Mouse (Mus musculus): Measurements from ENCODE around the gene Iqce. TPM values are rescaled to one million over a fixed set of nuclear protein-coding genes. Genes with fewer than 3 reads are reported as not detected.

Gene Iqce
- polyA plus RNA-seq, 1 experiment: 30.0 TPM

- TF ChIP-seq POLR2A (IDR thresholded peaks at IDR 0.05; ENCODE audit: control insufficient read depth, extremely low read depth, insufficient read depth, low read length, poor library complexity): no peak
- TF ChIP-seq CTCF (IDR thresholded peaks at IDR 0.05; ENCODE audit: borderline replicate concordance, control insufficient read depth, extremely low read depth, insufficient read depth, low read length, poor library complexity): no peak
- DNase-seq: no peak
- 95% methylated on average over 10 of the region's 10 CpGs for WGBS
- Histone ChIP-seq H3K27me3 (ENCODE audit: control insufficient read depth, insufficient read depth, low read length) (no peaks in the 10 kb centered on the region), H3K4me1 (replicated peaks; ENCODE audit: control insufficient read depth, insufficient read depth, low read length) (peaks cover 19% of the 10 kb centered on the region), H3K36me3 (ENCODE audit: control insufficient read depth, insufficient read depth, low read length) (0 out of 2 replicates have a peak, but pooled peaks cover 5% of the 10 kb centered on the region), H3K27ac (ENCODE audit: control insufficient read depth, insufficient read depth, low read length) (no peak overlapping the region), H3K4me3 (ENCODE audit: control insufficient read depth, insufficient read depth, low read length) (no peak overlapping the region)
Observed at GRCm38 (mm10) chr5:140621517-140621916, 80.7 kb downstream of the Iqce start.

GRCm38 (mm10) chr5:140621092-140621491 is 81.1 kb downstream of the Iqce start:
- DNase-seq: no peak
- WGBS: 93% methylated on average over 9 of the region's 9 CpGs
- 0 out of 2 replicates have a peak, but pooled peaks cover 5% of the 10 kb centered on the region for H3K36me3 ChIP-seq (ENCODE audit: control insufficient read depth, insufficient read depth, low read length)
- TF ChIP-seq CTCF (IDR thresholded peaks at IDR 0.05; ENCODE audit: borderline replicate concordance, control insufficient read depth, extremely low read depth, insufficient read depth, low read length, poor library complexity): no peak
- no peak for TF ChIP-seq POLR2A (IDR thresholded peaks at IDR 0.05; ENCODE audit: control insufficient read depth, extremely low read depth, insufficient read depth, low read length, poor library complexity)
- no peaks in the 10 kb centered on the region for H3K27me3 ChIP-seq (ENCODE audit: control insufficient read depth, insufficient read depth, low read length)
- no peak overlapping the region for H3K4me3 ChIP-seq (ENCODE audit: control insufficient read depth, insufficient read depth, low read length)
- no peak overlapping the region for H3K27ac ChIP-seq (ENCODE audit: control insufficient read depth, insufficient read depth, low read length)
- H3K4me1 ChIP-seq (replicated peaks; ENCODE audit: control insufficient read depth, insufficient read depth, low read length): peaks cover 23% of the 10 kb centered on the region

- no peaks in the 10 kb centered on the region for H3K27me3 ChIP-seq (ENCODE audit: control insufficient read depth, insufficient read depth, low read length)
- WGBS: 64% methylated on average over 7 of the region's 7 CpGs
Observed at GRCm38 (mm10) chr5:140619895-140620736, 82.1 kb downstream of the Iqce start.

GRCm38 (mm10) chr5:140619151-140619771 is 82.9 kb downstream of the Iqce start:
- no peak for TF ChIP-seq POLR2A (IDR thresholded peaks at IDR 0.05; ENCODE audit: control insufficient read depth, extremely low read depth, insufficient read depth, low read length, poor library complexity)
- TF ChIP-seq CTCF (IDR thresholded peaks at IDR 0.05; ENCODE audit: borderline replicate concordance, control insufficient read depth, extremely low read depth, insufficient read depth, low read length, poor library complexity): peak; percentile 85
- no peaks in the 10 kb centered on the region for H3K27me3 ChIP-seq (ENCODE audit: control insufficient read depth, insufficient read depth, low read length)
- 0 out of 2 replicates have a peak, but pooled peaks cover 2% of the 10 kb centered on the region for H3K36me3 ChIP-seq (ENCODE audit: control insufficient read depth, insufficient read depth, low read length)
- DNase-seq: peak; percentile 85
- peaks cover 29% of the 10 kb centered on the region for H3K4me1 ChIP-seq (replicated peaks; ENCODE audit: control insufficient read depth, insufficient read depth, low read length)
- no peak overlapping the region for H3K27ac ChIP-seq (ENCODE audit: control insufficient read depth, insufficient read depth, low read length)
- 16% methylated on average over 6 of the region's 6 CpGs for WGBS
- no peak overlapping the region for H3K4me3 ChIP-seq (ENCODE audit: control insufficient read depth, insufficient read depth, low read length)

More at GRCm38 (mm10) chr5:140619895-140620736, 82.1 kb downstream of the Iqce start:
- no peak for DNase-seq
- TF ChIP-seq POLR2A (IDR thresholded peaks at IDR 0.05; ENCODE audit: control insufficient read depth, extremely low read depth, insufficient read depth, low read length, poor library complexity) (no peak), CTCF (IDR thresholded peaks at IDR 0.05; ENCODE audit: borderline replicate concordance, control insufficient read depth, extremely low read depth, insufficient read depth, low read length, poor library complexity) (no peak)
- Histone ChIP-seq H3K27ac (ENCODE audit: control insufficient read depth, insufficient read depth, low read length) (no peak overlapping the region), H3K36me3 (ENCODE audit: control insufficient read depth, insufficient read depth, low read length) (0 out of 2 replicates have a peak, but pooled peaks cover 5% of the 10 kb centered on the region), H3K4me1 (replicated peaks; ENCODE audit: control insufficient read depth, insufficient read depth, low read length) (peaks cover 29% of the 10 kb centered on the region), H3K4me3 (ENCODE audit: control insufficient read depth, insufficient read depth, low read length) (no peak overlapping the region)

GRCm38 (mm10) chr5:140617714-140618113 is 84.5 kb downstream of the Iqce start:
- Histone ChIP-seq H3K27ac (ENCODE audit: control insufficient read depth, insufficient read depth, low read length) (peak overlapping the region; percentile 72), H3K4me1 (replicated peaks; ENCODE audit: control insufficient read depth, insufficient read depth, low read length) (peaks cover 29% of the 10 kb centered on the region), H3K36me3 (ENCODE audit: control insufficient read depth, insufficient read depth, low read length) (no peaks in the 10 kb centered on the region), H3K4me3 (ENCODE audit: control insufficient read depth, insufficient read depth, low read length) (no peak overlapping the region), H3K27me3 (ENCODE audit: control insufficient read depth, insufficient read depth, low read length) (no peaks in the 10 kb centered on the region)
- no peak for TF ChIP-seq CTCF (IDR thresholded peaks at IDR 0.05; ENCODE audit: borderline replicate concordance, control insufficient read depth, extremely low read depth, insufficient read depth, low read length, poor library complexity)
- no peak for TF ChIP-seq POLR2A (IDR thresholded peaks at IDR 0.05; ENCODE audit: control insufficient read depth, extremely low read depth, insufficient read depth, low read length, poor library complexity)
- 3% methylated on average over 5 of the region's 5 CpGs for WGBS
- peak; percentile 75 for DNase-seq

- no peak for TF ChIP-seq POLR2A (IDR thresholded peaks at IDR 0.05; ENCODE audit: control insufficient read depth, extremely low read depth, insufficient read depth, low read length, poor library complexity)
- peak; percentile 41 for DNase-seq
- no peak overlapping the region for H3K4me3 ChIP-seq (ENCODE audit: control insufficient read depth, insufficient read depth, low read length)
- WGBS: 15% methylated on average over 9 of the region's 9 CpGs
- no peaks in the 10 kb centered on the region for H3K27me3 ChIP-seq (ENCODE audit: control insufficient read depth, insufficient read depth, low read length)
- peak overlapping the region; percentile 47 for H3K27ac ChIP-seq (ENCODE audit: control insufficient read depth, insufficient read depth, low read length)
- H3K4me1 ChIP-seq (replicated peaks; ENCODE audit: control insufficient read depth, insufficient read depth, low read length): peaks cover 29% of the 10 kb centered on the region
- no peaks in the 10 kb centered on the region for H3K36me3 ChIP-seq (ENCODE audit: control insufficient read depth, insufficient read depth, low read length)
Observed at GRCm38 (mm10) chr5:140616691-140617090, 85.5 kb downstream of the Iqce start.
